Mouse (Mus musculus) liver, adult 2 months (tissue): ENCODE results near the gene Tor1a.

Experiments used
- CTCF ChIP-seq: fragments of 200-500 bp; IDR thresholded peaks from 2 replicates; pipeline ENCODE4 v1.5.1; 2011; ENCODE audit warnings: low read depth, low read length, control low read depth
- POLR2A ChIP-seq: fragments of 200-500 bp; IDR thresholded peaks from 2 replicates; pipeline ENCODE4 v1.6.1; 2011; ENCODE audit warnings: low read length, control low read depth; ENCODE audit not compliant: insufficient read depth; ENCODE audit errors: extremely low read depth

- peak; percentile 76 for TF ChIP-seq CTCF
- no peak for TF ChIP-seq POLR2A
Observed at GRCm38 (mm10) chr2:30929483-30930045, 38.2 kb downstream of the Tor1a start, which contains the start of gene Ptges.
